Mouse (Mus musculus): ENCODE results near the gene Gpr149. TPM values are rescaled to one million over a fixed set of nuclear protein-coding genes. Genes with fewer than 3 reads are reported as not detected.
A peak's percentile ranks its signal among the peaks of the same experiment; 100 is the strongest.

The Gpr149 gene
- total RNA-seq (2021): 1 to 10 TPM in 1 of 2 experiments, under 1 TPM in 1; 0.68 to 1.8 TPM
- long read RNA-seq, experiment 1, partial matches to known transcripts: 0 of 2 reads
- long read RNA-seq, experiment 1, other reads (novel, unspliced or antisense): 2 of 2 reads
- long read RNA-seq, experiment 2, full-length matches to known transcripts: 1 of 1 reads
- long read RNA-seq, experiment 2, partial matches to known transcripts: 0 of 1 reads
- long read RNA-seq, experiment 2, other reads (novel, unspliced or antisense): 0 of 1 reads

- intact Hi-C loops (cut with DNase I): no loop called here
- no peak for DNase-seq (ENCODE audit: low spot score in 2 of 2)
Measured at GRCm38 (mm10) chr3:62604973-62605372, at the start of gene Gpr149. Gene Gpr149 (minus strand): TSS chr3:62605140.

GRCm38 (mm10) chr3:62650551-62650950 lies 45.6 kb upstream of the Gpr149 start:
- intact Hi-C loops (cut with DNase I): no loop called here
- DNase-seq (ENCODE audit: low spot score in 2 of 2): no peak

- intact Hi-C loops (cut with DNase I): no loop called here
- DNase-seq (ENCODE audit: low spot score in 2 of 2): no peak
Measured at GRCm38 (mm10) chr3:62610861-62611260, 5.9 kb upstream of the Gpr149 start.

DNA sequence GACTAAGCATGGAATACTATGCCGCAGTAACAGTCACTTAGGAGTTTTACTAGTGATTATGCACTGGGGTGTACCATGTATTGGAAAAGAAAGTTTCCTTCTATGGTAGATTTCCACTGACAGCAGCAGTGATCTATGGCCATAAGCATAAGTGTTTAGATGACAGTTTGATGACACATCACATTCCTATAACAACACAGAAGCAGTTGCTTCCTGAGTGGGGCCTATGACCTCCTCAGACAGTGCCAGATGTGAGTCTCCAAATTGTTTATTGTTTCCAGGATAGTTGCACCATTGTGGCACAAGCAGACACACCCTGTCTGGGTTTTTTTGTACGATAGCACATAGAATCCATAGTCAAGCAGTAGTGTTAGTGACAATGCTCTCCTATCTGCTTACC lies 991 bp upstream of the Gpr149 start:
- intact Hi-C loops (cut with DNase I): no loop called here
- DNase-seq (ENCODE audit: low spot score in 2 of 2): no peak

- no peak for DNase-seq (ENCODE audit: low spot score in 2 of 2)
- intact Hi-C loops (cut with DNase I): no loop called here
Measured at GRCm38 (mm10) chr3:62604047-62604391, 921 bp downstream of the Gpr149 start.

GRCm38 (mm10) chr3:62603231-62604046 lies 1.5 kb downstream of the Gpr149 start:
- intact Hi-C loops (cut with DNase I): no loop called here
- DNase-seq (ENCODE audit: low spot score in 2 of 2): peak; percentile 15 to 26

DNA sequence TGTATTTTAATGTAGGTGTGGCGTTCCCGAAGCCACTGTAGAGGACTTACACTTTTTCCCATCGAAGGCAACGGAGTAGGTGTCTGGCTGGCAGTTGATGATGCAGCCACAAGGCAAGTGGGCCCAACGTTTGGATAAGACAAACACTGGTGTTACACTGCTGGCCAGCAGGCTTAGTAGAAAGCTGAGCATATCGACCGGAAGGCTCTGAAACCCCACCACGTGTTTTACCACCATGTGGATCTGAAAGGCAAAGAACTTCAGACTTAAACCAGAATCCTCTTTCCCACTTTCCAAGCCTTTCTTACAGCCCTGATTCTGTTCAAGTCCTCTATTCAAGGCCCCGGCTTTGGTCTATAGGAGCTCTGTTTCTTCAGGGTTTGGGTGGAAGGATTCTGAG lies 2.5 kb downstream of the Gpr149 start:
- intact Hi-C loops (cut with DNase I): no loop called here
- DNase-seq (ENCODE audit: low spot score in 2 of 2): no peak

- DNase-seq (ENCODE audit: low spot score in 2 of 2): no peak
- intact Hi-C loops (cut with DNase I): no loop called here
Measured at GRCm38 (mm10) chr3:62594842-62595241, 10.1 kb downstream of the Gpr149 start.

DNA sequence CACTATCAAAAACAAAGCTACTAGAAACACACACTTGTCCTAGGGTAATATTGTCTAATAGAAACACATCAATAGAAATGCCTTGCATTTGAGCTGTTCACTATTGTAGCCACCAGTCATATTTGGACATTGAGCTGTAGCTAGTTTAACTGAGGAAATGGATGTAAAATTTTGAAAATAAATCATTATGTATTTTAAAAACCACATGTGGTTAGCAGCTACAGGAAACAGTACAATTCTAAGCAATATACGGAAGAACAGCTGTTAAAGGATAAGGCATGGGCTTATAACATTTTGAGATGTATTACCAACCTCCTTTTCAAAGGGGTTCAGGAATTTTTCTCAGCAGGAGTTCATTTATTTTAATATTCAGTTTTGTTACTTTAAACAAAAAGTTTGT lies 19.9 kb downstream of the Gpr149 start:
- no peak for DNase-seq (ENCODE audit: low spot score in 2 of 2)
- intact Hi-C loops (cut with DNase I): no loop called here

GRCm38 (mm10) chr3:62527593-62527992 lies 77.3 kb downstream of the Gpr149 start:
- intact Hi-C loops (cut with DNase I): loop anchor here (2.0 to 10.0 kb wide), 2 partner anchors 333 to 1337 kb away; no protein-coding TSS in a partner anchor
- no peak for DNase-seq (ENCODE audit: low spot score in 2 of 2)

GRCm38 (mm10) chr3:62527160-62527559 lies 77.8 kb downstream of the Gpr149 start:
- intact Hi-C loops (cut with DNase I): loop anchor here (2.0 to 10.0 kb wide), 2 partner anchors 334 to 1338 kb away; no protein-coding TSS in a partner anchor
- DNase-seq (ENCODE audit: low spot score in 2 of 2): peak; percentile 55 to 72

DNA sequence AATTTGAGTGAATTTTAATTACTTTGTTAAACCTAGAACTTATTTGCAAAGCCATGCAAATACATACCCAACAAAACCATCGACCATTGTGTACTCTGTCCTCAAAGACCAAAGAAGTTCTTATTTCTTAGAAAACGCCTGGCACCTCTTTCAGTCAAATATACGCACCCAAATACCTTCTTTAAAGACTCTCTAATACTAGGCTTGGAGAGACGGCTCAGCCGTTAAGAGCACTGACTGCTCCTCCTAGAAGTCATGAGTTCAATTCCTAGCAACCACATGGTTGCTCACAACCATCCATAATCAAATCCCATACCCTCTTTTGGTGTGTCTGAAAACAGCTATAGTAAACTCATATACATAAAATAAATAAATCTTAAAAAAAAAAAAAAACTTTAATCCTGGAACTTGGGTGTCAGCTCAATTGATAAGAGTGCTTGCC lies 97.7 kb downstream of the Gpr149 start:
- no peak for DNase-seq (ENCODE audit: low spot score in 2 of 2)
- intact Hi-C loops (cut with DNase I): no loop called here

DNA sequence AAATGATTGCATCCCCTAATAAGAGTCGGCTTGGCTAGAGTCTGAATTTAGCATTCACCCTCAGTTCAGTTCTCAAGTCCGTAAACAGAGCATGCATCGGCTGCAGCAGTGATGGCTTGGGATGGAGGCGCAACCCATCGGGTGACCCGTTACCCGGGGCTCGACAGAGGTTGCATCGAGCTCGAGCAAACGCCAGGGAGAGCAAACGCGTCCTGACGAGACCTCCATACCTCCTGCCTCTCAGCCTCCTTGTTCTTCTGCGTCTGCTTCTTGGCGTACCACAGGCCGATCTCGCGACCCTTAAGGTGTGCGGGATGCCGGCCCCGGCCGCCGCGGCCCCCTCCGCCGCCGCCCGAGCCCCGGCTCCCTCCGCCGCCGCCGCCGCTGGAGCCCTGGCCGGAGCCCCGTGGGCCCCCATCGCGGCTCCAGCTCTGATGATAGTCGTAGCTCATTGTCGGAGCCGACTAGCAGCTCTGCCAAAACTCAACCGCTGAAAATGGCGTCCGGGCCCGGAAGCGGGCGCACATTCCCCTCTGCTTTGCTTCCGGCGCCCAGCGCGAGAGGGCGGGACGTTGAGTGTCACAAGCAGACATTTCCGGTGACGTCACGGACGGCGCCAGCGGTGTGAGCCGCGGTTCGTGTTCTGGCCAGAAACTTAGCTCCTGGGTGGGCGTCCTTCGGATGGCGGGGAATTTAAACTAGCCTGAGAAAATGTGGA lies 98.3 kb downstream of the Gpr149 start, which contains the start of gene Dhx36:
TSS of gene Dhx36 (minus strand) at position 517 of the 718 bp plus-strand sequence.
- intact Hi-C loops (cut with DNase I): no loop called here
- peak; percentile 99 for DNase-seq (ENCODE audit: low spot score in 2 of 2)

DNA sequence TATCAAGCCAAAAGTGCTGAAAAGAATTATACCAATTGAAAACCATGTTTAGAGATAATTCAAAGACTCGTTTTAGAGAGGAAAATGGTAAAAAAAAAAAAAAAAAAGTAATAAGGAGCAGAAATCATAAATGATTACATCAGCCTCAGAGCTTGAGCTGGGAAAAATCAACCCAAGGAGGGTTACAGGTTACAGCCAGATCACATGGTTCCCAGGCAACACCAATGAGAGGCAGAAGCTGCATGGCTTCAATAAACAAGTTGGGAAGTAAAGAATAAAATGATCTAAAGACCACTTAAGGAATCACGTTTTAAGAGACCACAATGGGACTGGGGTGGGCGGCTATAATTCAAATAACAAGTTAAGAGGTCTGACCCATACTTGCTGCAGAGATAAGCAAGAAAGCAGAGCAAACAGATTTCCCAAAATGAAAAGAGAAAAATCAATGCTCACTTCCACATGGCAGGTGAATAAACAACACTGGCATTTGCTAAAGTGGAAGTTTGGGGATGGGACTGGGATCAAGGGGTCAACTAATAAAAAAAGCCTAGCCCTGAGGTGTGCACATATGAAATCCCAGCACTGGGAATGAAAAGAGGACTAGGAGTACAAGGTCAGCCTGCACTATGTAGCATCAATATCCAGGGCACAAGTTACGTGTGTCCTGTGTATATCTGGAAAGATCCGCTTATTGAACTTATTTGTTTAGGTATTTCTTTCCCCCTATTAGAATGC lies 99.6 kb downstream of the Gpr149 start:
- no peak for DNase-seq (ENCODE audit: low spot score in 2 of 2)
- intact Hi-C loops (cut with DNase I): no loop called here

GRCm38 (mm10) chr3:62499327-62499726 lies 105.6 kb downstream of the Gpr149 start:
- intact Hi-C loops (cut with DNase I): no loop called here
- no peak for DNase-seq (ENCODE audit: low spot score in 2 of 2)

DNA sequence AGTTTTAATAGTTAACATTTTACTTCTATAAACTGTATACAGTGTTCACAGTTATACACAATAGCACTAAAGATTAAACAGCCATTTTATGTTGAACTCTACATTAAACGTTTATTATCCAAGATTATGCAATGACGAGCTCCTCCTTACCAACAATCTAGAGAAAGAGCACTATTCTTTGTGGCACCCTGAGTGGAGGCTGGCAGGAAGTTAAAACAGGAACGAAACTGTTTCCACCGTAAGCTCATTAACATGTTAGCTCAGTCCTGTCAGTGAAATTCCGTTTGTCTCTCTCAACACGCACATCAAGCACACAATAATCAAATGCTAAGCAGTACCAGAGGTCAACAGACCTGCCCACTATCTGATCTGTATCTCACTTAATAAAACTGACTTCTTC lies 112.4 kb downstream of the Gpr149 start:
- no peak for DNase-seq (ENCODE audit: low spot score in 2 of 2)
- intact Hi-C loops (cut with DNase I): no loop called here

GRCm38 (mm10) chr3:62484340-62484739 lies 120.6 kb downstream of the Gpr149 start:
- intact Hi-C loops (cut with DNase I): no loop called here
- DNase-seq (ENCODE audit: low spot score in 2 of 2): no peak
